Mouse (Mus musculus) macrophage (primary cell): ENCODE results near the gene Tfap2b. TPM values are rescaled to one million over a fixed set of nuclear protein-coding genes. Genes with fewer than 3 reads are reported as not detected.

ENCODE experiments used
- H3K27ac ChIP-seq: fragments of 350-480 bp; formaldehyde crosslinking; 2 replicates; pipeline ENCODE4 v1.9.0; 2021
- H3K36me3 ChIP-seq: fragments of 350-480 bp; formaldehyde crosslinking; 2 replicates; pipeline ENCODE4 v1.9.0; 2021; ENCODE audit errors: inconsistent target
- H3K4me3 ChIP-seq: fragments of 350-480 bp; formaldehyde crosslinking; 2 replicates; pipeline ENCODE4 v1.9.0; 2021; ENCODE audit errors: inconsistent target
- H3K79me2 ChIP-seq: fragments of 350-480 bp; formaldehyde crosslinking; 2 replicates; pipeline ENCODE4 v1.9.0; 2021; ENCODE audit errors: inconsistent target
- WGBS: methylation state at CpG from one replicate; pipeline ENCODE4 v1.1.7; 2026; ENCODE audit warnings: inconsistent platforms; ENCODE audit not compliant: missing documents; 5-methylcytosine and 5-hydroxymethylcytosine counted together
- polyA plus RNA-seq: library from polyadenylated mRNA; stranded (reverse); fragments of 250-400 nt; gene quantifications from 3 replicates; pipeline ENCODE4 v1.2.4, GENCODE M21; 2018; ENCODE audit warnings: inconsistent platforms

Gene Tfap2b
- polyA plus RNA-seq, 1 experiment from 2014 or later = not detected

DNA sequence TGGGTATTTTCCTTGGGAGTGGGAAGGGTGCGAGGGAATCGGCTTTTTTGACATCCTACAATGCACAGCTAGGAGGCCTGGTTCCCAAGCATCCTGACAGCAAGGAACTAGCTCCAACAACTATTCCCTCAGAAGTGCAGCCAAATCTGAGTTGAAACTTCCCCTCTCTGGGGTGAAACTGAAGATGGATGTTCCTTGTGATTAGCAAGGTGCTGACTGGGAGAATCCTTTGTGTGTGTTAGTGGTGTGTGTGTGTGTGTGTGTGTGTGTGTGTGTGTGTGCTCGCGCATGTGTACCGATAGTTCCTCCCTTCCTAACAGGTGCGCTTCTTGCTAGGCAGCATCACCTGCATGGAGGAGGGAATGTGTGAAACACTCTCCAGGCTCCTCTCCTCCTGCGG, 9.5 kb downstream of the Tfap2b start:
- Histone ChIP-seq H3K27ac (no peak overlapping the region), H3K36me3 (no peaks in the 10 kb centered on the region), H3K4me3 (no peak overlapping the region), H3K79me2 (no peaks in the 10 kb centered on the region)
- WGBS = 2% methylated on average over 5 of the region's 7 CpGs

DNA sequence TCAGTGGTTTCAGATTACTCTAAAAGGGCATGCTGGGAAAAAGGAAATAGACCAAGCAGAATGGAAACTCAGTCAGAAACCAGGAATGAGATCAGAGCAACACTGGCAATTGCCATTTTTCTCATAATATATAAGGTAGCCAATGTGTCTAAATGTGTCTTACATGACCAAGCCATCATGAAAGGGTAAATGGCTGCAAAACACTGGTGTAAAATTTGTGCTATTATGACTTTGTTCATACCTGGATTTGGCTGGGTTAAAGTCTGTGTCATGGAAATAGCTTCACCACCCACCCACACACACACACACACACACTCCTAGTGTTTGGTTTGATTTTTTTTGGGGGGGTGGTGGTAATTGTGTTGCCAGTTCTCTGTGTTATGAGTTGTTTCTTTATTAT, 10.7 kb downstream of the Tfap2b start:
- no peak overlapping the region for H3K4me3 ChIP-seq
- no peaks in the 10 kb centered on the region for H3K79me2 ChIP-seq
- no peaks in the 10 kb centered on the region for H3K36me3 ChIP-seq
- H3K27ac ChIP-seq = no peak overlapping the region

- WGBS = 13% methylated on average over 1 of the region's 1 CpGs
- Histone ChIP-seq H3K79me2 (no peaks in the 10 kb centered on the region), H3K27ac (no peak overlapping the region), H3K36me3 (no peaks in the 10 kb centered on the region), H3K4me3 (no peak overlapping the region)
Observed at GRCm38 (mm10) chr1:19220564-19220963, 11.8 kb downstream of the Tfap2b start.

GRCm38 (mm10) chr1:19221601-19222000, 12.9 kb downstream of the Tfap2b start:
- Histone ChIP-seq H3K36me3 (no peaks in the 10 kb centered on the region), H3K79me2 (no peaks in the 10 kb centered on the region), H3K27ac (no peak overlapping the region), H3K4me3 (no peak overlapping the region)
- 3% methylated on average over 7 of the region's 7 CpGs for whole genome bisulfite sequencing

DNA sequence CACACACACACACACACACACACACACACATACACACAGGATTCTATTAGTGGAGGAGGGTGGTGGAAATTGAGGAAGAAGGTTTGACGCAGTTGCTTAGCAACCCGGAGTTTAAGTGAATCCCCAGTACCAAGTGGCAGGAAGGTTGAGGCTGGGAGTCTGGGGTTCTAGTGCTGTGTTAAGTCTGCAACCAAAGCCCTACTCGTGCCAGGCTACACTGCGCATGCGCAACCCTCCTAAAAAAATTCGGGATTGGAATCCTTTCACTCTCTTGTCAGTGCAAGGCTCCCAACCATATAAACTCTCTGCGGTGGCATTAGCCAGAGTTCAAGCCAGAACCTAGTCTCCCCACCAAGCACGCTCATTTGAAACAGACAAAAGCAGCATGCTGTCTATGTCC, 18.0 kb downstream of the Tfap2b start:
- WGBS = 5% methylated on average over 8 of the region's 8 CpGs
- Histone ChIP-seq H3K4me3 (no peak overlapping the region), H3K79me2 (no peaks in the 10 kb centered on the region), H3K27ac (no peak overlapping the region), H3K36me3 (no peaks in the 10 kb centered on the region)

DNA sequence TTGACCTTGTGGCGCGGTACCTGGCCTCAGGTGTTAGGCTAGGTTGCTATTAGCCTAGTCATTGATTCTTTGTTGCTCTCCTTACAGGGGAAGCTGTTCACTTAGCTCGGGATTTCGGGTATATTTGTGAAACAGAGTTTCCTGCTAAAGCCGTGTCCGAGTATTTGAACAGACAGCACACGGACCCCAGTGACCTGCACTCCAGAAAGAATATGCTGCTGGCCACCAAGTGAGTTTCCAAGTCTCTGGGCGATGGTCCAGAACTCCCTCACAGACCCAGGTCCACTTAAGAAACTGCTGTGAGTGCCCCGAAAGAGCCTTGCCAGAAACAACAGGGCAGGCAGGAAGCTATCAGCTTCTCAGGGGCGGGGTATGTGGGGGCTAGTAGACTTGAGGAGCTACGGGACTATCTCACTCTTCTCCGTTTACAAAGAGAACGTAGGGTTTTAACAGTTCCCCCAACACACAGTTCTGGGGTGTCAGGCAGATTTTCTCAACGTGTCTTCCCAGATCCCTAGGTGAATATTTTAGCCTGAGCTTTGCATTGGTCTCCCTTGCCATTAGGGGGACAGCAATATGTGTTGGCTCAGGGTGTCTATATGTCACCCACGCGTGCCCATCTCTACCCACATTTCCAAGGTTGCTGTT, 22.3 kb downstream of the Tfap2b start:
- no peaks in the 10 kb centered on the region for H3K79me2 ChIP-seq
- no peak overlapping the region for H3K4me3 ChIP-seq
- H3K27ac ChIP-seq = no peak overlapping the region
- no peaks in the 10 kb centered on the region for H3K36me3 ChIP-seq
- WGBS = 2% methylated on average over 16 of the region's 16 CpGs

- WGBS = 6% methylated on average over 16 of the region's 16 CpGs
Observed at GRCm38 (mm10) chr1:19231574-19232080, 22.9 kb downstream of the Tfap2b start.

GRCm38 (mm10) chr1:19232743-19233142, 24.0 kb downstream of the Tfap2b start:
- WGBS = 17% methylated on average over 1 of the region's 1 CpGs
- no peaks in the 10 kb centered on the region for H3K79me2 ChIP-seq
- H3K27ac ChIP-seq = no peak overlapping the region
- no peaks in the 10 kb centered on the region for H3K36me3 ChIP-seq
- H3K4me3 ChIP-seq = no peak overlapping the region

More at GRCm38 (mm10) chr1:19231574-19232080, 22.9 kb downstream of the Tfap2b start:
- Histone ChIP-seq H3K27ac (no peak overlapping the region), H3K36me3 (no peaks in the 10 kb centered on the region), H3K79me2 (no peaks in the 10 kb centered on the region), H3K4me3 (no peak overlapping the region)

DNA sequence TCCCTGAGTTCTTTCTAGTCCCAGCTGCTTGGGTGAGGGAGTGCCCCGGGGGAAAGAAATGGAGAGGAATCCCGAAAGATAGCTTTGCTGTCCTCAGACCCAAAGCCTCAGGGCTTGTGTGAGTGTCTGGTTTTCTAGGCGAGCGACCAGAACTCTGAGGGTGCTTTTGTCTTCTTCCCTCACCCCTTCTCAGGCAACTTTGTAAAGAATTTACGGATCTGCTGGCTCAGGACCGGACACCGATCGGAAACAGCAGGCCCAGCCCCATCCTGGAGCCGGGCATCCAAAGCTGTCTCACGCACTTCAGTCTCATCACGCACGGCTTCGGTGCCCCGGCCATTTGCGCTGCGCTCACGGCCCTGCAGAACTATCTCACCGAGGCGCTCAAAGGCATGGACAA, 25.1 kb downstream of the Tfap2b start:
- no peaks in the 10 kb centered on the region for H3K36me3 ChIP-seq
- H3K27ac ChIP-seq = no peak overlapping the region
- H3K4me3 ChIP-seq = no peak overlapping the region
- 10% methylated on average over 14 of the region's 19 CpGs for WGBS
- no peaks in the 10 kb centered on the region for H3K79me2 ChIP-seq

GRCm38 (mm10) chr1:19234432-19235205, 25.9 kb downstream of the Tfap2b start:
- Histone ChIP-seq H3K36me3 (no peaks in the 10 kb centered on the region), H3K27ac (no peak overlapping the region), H3K4me3 (no peak overlapping the region), H3K79me2 (no peaks in the 10 kb centered on the region)
- WGBS = 3% methylated on average over 30 of the region's 31 CpGs

GRCm38 (mm10) chr1:19236051-19236450, 27.3 kb downstream of the Tfap2b start:
- no peak overlapping the region for H3K27ac ChIP-seq
- no peak overlapping the region for H3K4me3 ChIP-seq
- WGBS = 5% methylated on average over 5 of the region's 5 CpGs
- H3K36me3 ChIP-seq = no peaks in the 10 kb centered on the region
- no peaks in the 10 kb centered on the region for H3K79me2 ChIP-seq

GRCm38 (mm10) chr1:19236591-19236990, 27.9 kb downstream of the Tfap2b start:
- Histone ChIP-seq H3K27ac (no peak overlapping the region), H3K4me3 (no peak overlapping the region), H3K79me2 (no peaks in the 10 kb centered on the region), H3K36me3 (no peaks in the 10 kb centered on the region)
- 5% methylated on average over 21 of the region's 21 CpGs for WGBS

DNA sequence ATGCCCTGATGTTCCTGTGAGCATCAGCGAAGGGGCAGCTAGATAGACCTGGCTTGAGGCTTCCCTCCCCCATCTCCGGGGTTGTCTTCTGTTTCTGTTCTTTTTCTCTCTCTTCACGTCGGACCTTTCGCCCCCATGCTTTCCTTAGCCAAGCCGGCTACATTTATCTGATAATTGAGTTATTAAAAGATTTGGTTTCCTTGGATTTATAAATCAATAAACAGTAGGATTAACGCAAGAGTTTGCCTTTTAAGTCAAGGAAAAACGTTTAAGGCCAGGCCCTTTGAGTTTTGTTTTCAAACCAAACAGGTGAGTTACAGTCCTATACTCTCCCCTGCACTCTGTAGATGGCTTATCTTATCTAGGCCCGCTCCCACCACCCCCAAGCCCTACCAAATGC, 28.3 kb downstream of the Tfap2b start:
- H3K36me3 ChIP-seq = no peaks in the 10 kb centered on the region
- H3K4me3 ChIP-seq = no peak overlapping the region
- H3K27ac ChIP-seq = no peak overlapping the region
- WGBS = 6% methylated on average over 9 of the region's 9 CpGs
- no peaks in the 10 kb centered on the region for H3K79me2 ChIP-seq

DNA sequence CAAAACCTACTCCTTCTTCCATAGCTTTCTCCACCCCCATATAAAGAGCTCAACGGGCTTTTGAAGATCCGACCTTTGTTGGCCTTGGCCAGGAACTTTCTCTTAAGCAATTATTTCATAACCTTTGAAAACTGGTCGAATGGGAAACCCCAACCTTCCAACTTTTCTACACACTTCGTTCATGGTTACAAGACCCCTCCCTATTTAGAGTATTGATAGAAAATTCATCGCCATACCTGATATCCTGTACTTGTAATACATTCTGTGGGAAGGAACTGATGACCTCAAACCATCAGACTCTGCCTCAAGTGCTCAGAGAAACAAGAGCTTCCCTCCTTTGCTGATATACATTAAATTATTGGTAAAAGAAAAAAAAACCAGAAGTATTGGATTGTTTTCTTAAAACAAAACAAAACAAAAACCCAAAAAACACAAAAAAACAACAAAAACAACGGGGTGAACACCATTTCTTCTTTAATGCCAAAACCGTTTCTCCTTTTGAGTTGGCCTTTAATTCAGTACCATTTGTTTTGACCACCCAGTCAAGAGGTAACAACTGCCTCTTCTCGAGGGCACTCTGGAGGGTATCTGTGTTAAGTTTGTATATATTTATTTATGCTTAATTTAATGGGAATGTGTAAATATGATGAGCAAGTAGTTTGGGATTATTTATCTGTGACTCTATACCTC, 29.2 kb downstream of the Tfap2b start:
- no peak overlapping the region for H3K27ac ChIP-seq
- 4% methylated on average over 8 of the region's 8 CpGs for WGBS

DNA sequence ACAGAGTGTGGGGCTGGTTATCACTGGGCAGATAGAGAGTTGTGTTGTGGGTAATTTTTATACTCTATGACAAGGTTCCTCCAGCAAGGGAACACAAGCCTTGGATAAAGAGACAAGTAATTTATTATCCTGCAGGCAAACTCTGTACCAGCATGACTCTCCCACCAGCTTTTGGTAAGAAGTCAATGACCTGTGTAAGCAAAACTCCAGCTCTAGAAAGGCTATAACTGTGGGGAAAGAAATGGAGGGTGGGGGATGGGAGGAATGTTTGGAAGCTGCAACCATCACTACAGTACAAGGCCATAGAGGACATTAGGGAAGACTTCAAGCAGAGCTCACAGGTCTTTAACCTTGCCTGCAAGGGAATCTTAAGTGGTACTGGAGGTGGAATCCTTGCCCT, 31.3 kb downstream of the Tfap2b start:
- Histone ChIP-seq H3K27ac (no peak overlapping the region), H3K79me2 (no peaks in the 10 kb centered on the region), H3K36me3 (no peaks in the 10 kb centered on the region), H3K4me3 (no peak overlapping the region)

More for the DNA sequence above, 29.2 kb downstream of the Tfap2b start:
- H3K4me3 ChIP-seq = no peak overlapping the region
- no peaks in the 10 kb centered on the region for H3K79me2 ChIP-seq
- no peaks in the 10 kb centered on the region for H3K36me3 ChIP-seq
